ENCODE assay signal across 8 mouse cellular contexts in the genomic region with DNA sequence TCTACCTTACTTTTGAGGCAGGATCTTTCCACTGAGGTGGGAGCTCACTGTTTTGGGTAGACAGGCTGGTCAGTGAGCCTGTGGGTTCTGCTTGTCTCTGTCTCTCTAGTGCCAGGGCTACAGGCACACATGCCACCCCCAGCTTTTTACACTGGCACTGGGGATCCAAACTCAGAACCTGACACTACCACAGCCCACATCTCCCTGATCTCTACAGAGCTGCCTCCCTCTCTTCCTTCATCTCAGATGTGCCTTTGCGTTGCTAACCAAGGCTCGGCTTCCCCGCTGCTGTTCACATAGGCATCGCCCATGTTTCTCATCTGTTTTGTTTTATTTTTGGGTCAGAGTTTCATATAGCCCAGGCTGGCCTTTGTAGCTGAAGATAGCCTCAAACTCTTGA. TPM values are rescaled to one million over a fixed set of nuclear protein-coding genes. Genes with fewer than 3 reads are reported as not detected.
DNase-seq lines count a peak whose midpoint lies in the region; ATAC-seq and TF ChIP-seq lines count a peak whose summit lies in the region.
"Had no signal": no experiment of that assay in that cellular context is flagged by ENCODE, and none has a peak within 500 bp of the region (broad histone marks: within the 10 kb centered on the region; RNA-seq: fewer than 3 reads in every experiment).

No protein-coding gene starts in this region.

- WGBS in hindbrain, postnatal 0 days: 87% methylated on average over 4 of the region's 4 CpGs
- 92% methylated on average over 4 of the region's 4 CpGs for WGBS in hindbrain, embryonic 16.5 days
- 61% methylated on average over 4 of the region's 4 CpGs for WGBS in liver, postnatal 0 days (ENCODE audit: insufficient replicate concordance)
- WGBS in hindbrain, embryonic 14.5 days: 88% methylated on average over 4 of the region's 4 CpGs

- no peak for TF ChIP-seq CTCF in hindbrain, postnatal 0 days (IDR thresholded peaks at IDR 0.05; ENCODE audit: low read depth)
- no peak for TF ChIP-seq CTCF in MEL (IDR thresholded peaks at IDR 0.05 in 2 of 3, conservative IDR thresholded peaks at IDR 0.05 in 1 of 3; ENCODE audit: control insufficient read depth in 1 of 3, insufficient read depth in 1 of 3, low read depth in 2 of 3, low read length in 3 of 3, poor library complexity in 1 of 3, severe bottlenecking in 1 of 3)
- TF ChIP-seq CTCF in liver, postnatal 0 days (IDR thresholded peaks at IDR 0.05; ENCODE audit: low read depth): no peak

- no peak overlapping the region for H3K9ac ChIP-seq in hindbrain, postnatal 0 days (replicated peaks; ENCODE audit: low read length)
- H3K9ac ChIP-seq in hindbrain, embryonic 16.5 days (ENCODE audit: low read depth, low read length): no peak overlapping the region
- H3K9ac ChIP-seq in MEL (ENCODE audit: control insufficient read depth, low read depth, low read length, poor library complexity, severe bottlenecking): peak overlapping the region; percentile 69; the same call in 1 of the 2 replicates
- H3K9ac ChIP-seq in liver, postnatal 0 days (replicated peaks): 0 out of 2 replicates have a peak overlapping the region, but pooled peaks have one; percentile 1
- H3K9ac ChIP-seq in hindbrain, embryonic 14.5 days: no peak overlapping the region

- ATAC-seq in hindbrain, postnatal 0 days: no peak
- no peak for ATAC-seq in hindbrain, embryonic 16.5 days
- ATAC-seq in liver, postnatal 0 days: no peak
- no peak for ATAC-seq in hindbrain, embryonic 14.5 days (ENCODE audit: low FRiP score)
- ATAC-seq: midbrain, embryonic 16.5 days had no signal

- no peaks in the 10 kb centered on the region for H3K4me1 ChIP-seq in hindbrain, postnatal 0 days (ENCODE audit: insufficient read depth, low read length)
- no peaks in the 10 kb centered on the region for H3K4me1 ChIP-seq in hindbrain, embryonic 16.5 days (ENCODE audit: control insufficient read depth, insufficient read depth, low read depth, low read length)
- H3K4me1 ChIP-seq in MEL (ENCODE audit: control insufficient read depth in 1 of 2, insufficient read depth in 2 of 2, low read length in 2 of 2): peaks cover 0 to 19% of the 10 kb centered on the region in 2 experiments; a peak in 2 of 4 replicates
- H3K4me1 ChIP-seq in liver, postnatal 0 days (ENCODE audit: insufficient read depth): peaks cover 7% of the 10 kb centered on the region
- no peaks in the 10 kb centered on the region for H3K4me1 ChIP-seq in hindbrain, embryonic 14.5 days (replicated peaks; ENCODE audit: control insufficient read depth, insufficient read depth, low read length)

- H3K27me3 ChIP-seq in hindbrain, postnatal 0 days (ENCODE audit: insufficient read depth, low read length): no peaks in the 10 kb centered on the region
- no peaks in the 10 kb centered on the region for H3K27me3 ChIP-seq in hindbrain, embryonic 16.5 days (replicated peaks; ENCODE audit: control insufficient read depth, insufficient read depth, low read length)
- no peaks in the 10 kb centered on the region for H3K27me3 ChIP-seq in MEL (ENCODE audit: control insufficient read depth in 1 of 2, insufficient read depth in 2 of 2, low read length in 2 of 2)
- no peaks in the 10 kb centered on the region for H3K27me3 ChIP-seq in liver, postnatal 0 days (ENCODE audit: insufficient read depth, low read length)
- H3K27me3 ChIP-seq in hindbrain, embryonic 14.5 days (ENCODE audit: control insufficient read depth, insufficient read depth, low read length): no peaks in the 10 kb centered on the region

- no peaks in the 10 kb centered on the region for H3K36me3 ChIP-seq in hindbrain, postnatal 0 days (ENCODE audit: insufficient read depth, low read length)
- H3K36me3 ChIP-seq in hindbrain, embryonic 16.5 days (ENCODE audit: control insufficient read depth, insufficient read depth, low read length): no peaks in the 10 kb centered on the region
- H3K36me3 ChIP-seq in MEL (ENCODE audit: control insufficient read depth in 1 of 2, insufficient read depth in 2 of 2, low read length in 2 of 2): no peaks in the 10 kb centered on the region; a peak in 1 of 4 replicates
- H3K36me3 ChIP-seq in liver, postnatal 0 days (replicated peaks; ENCODE audit: insufficient read depth, low read length): no peaks in the 10 kb centered on the region
- no peaks in the 10 kb centered on the region for H3K36me3 ChIP-seq in hindbrain, embryonic 14.5 days (replicated peaks; ENCODE audit: control insufficient read depth, insufficient read depth)

- no peak overlapping the region for H3K4me2 ChIP-seq in hindbrain, postnatal 0 days (ENCODE audit: low read depth, low read length)
- no peak overlapping the region for H3K4me2 ChIP-seq in hindbrain, embryonic 16.5 days (ENCODE audit: low read length)
- H3K4me2 ChIP-seq in liver, postnatal 0 days (ENCODE audit: low read depth, low read length): peak overlapping the region; percentile 11
- no peak overlapping the region for H3K4me2 ChIP-seq in hindbrain, embryonic 14.5 days (replicated peaks)

- no peak for TF ChIP-seq POLR2A in MEL (IDR thresholded peaks at IDR 0.05; ENCODE audit: control insufficient read depth in 1 of 2, insufficient read depth in 1 of 2, low read depth in 1 of 2, low read length in 2 of 2, poor library complexity in 1 of 2)

- no peak overlapping the region for H3K4me3 ChIP-seq in hindbrain, postnatal 0 days (ENCODE audit: low read length)
- no peak overlapping the region for H3K4me3 ChIP-seq in hindbrain, embryonic 16.5 days (ENCODE audit: low read length)
- H3K4me3 ChIP-seq in MEL (ENCODE audit: control insufficient read depth in 1 of 2, insufficient read depth in 1 of 2, low read depth in 2 of 2, low read length in 2 of 2): no peak overlapping the region; a peak in 1 of 4 replicates
- no peak overlapping the region for H3K4me3 ChIP-seq in liver, postnatal 0 days (ENCODE audit: low read depth, low read length)
- no peak overlapping the region for H3K4me3 ChIP-seq in hindbrain, embryonic 14.5 days (replicated peaks; ENCODE audit: low read length)

- no peaks in the 10 kb centered on the region for H3K9me3 ChIP-seq in hindbrain, postnatal 0 days (ENCODE audit: low read length)
- no peaks in the 10 kb centered on the region for H3K9me3 ChIP-seq in hindbrain, embryonic 16.5 days (ENCODE audit: control insufficient read depth, low read length)
- H3K9me3 ChIP-seq in MEL (replicated peaks; ENCODE audit: insufficient read depth, low read length): no peaks in the 10 kb centered on the region
- H3K9me3 ChIP-seq in liver, postnatal 0 days (ENCODE audit: low read length): no peaks in the 10 kb centered on the region
- no peaks in the 10 kb centered on the region for H3K9me3 ChIP-seq in hindbrain, embryonic 14.5 days (ENCODE audit: control insufficient read depth, low read length)

- no peaks in the 10 kb centered on the region for H3K79me2 ChIP-seq in MEL (ENCODE audit: control insufficient read depth, insufficient read depth, low read length, poor library complexity)

- no peak for DNase-seq in hindbrain, postnatal 0 days (ENCODE audit: low spot score)
- peak; percentile 56 for DNase-seq in CD4-positive helper T cell, adult 2 months (ENCODE audit: low read depth, low spot score)
- DNase-seq in MEL (ENCODE audit: low read depth, low spot score): no peak
- no peak for DNase-seq in liver, postnatal 0 days
- DNase-seq in hindbrain, embryonic 14.5 days (ENCODE audit: low spot score): no peak
- DNase-seq in retina, postnatal 1 day: no peak

- H3K27ac ChIP-seq in hindbrain, postnatal 0 days: 0 out of 2 replicates have a peak overlapping the region, but pooled peaks have one; percentile 7
- H3K27ac ChIP-seq in hindbrain, embryonic 16.5 days (ENCODE audit: low read depth, low read length): no peak overlapping the region
- H3K27ac ChIP-seq in MEL (ENCODE audit: control insufficient read depth, low read depth, low read length): peak overlapping the region; percentile 92
- H3K27ac ChIP-seq in liver, postnatal 0 days (ENCODE audit: low read depth): peak overlapping the region; percentile 83
- H3K27ac ChIP-seq in hindbrain, embryonic 14.5 days: no peak overlapping the region

- TF ChIP-seq RAD21 in MEL (IDR thresholded peaks at IDR 0.05; ENCODE audit: low read depth, low read length): no peak

- no peak for TF ChIP-seq EP300 in MEL (IDR thresholded peaks at IDR 0.05; ENCODE audit: low read depth in 1 of 2, low read length in 2 of 2)
- no peak for TF ChIP-seq EP300 in liver, postnatal 0 days (IDR thresholded peaks at IDR 0.05; ENCODE audit: low read depth)

RNA-seq across cellular contexts. Expression of a gene that starts 19.9 kb away (rescaled TPM):
- 37.3 and 59.9 TPM in 2 replicates for total RNA-seq in hindbrain, postnatal 0 days (2014; rRNA removed)
- polyA plus RNA-seq in hindbrain, postnatal 0 days (2015; fragmentation: Nextera tagmentation; extraction: Ambion mirVana): 50.3 and 56.1 TPM in 2 replicates
- 29.7 and 31.5 TPM in 2 replicates for polyA plus RNA-seq in hindbrain, embryonic 16.5 days (2015; fragmentation: Nextera tagmentation; extraction: Ambion mirVana)
- 2.8 and 3.9 TPM in 2 replicates for total RNA-seq in MEL (2012; rRNA removed)
- polyA plus RNA-seq in MEL (2012; ENCODE audit: insufficient read depth in 1 of 2, insufficient read length in 2 of 2, low read depth in 1 of 2, low replicate concordance in 2 of 2, missing spikeins in 1 of 2): 10 to 100 TPM in 1 of 2 experiments, not detected in 1; 13.6 TPM
- 221 and 231 TPM in 2 replicates for polyA plus RNA-seq in liver, postnatal 0 days (2015; fragmentation: Nextera tagmentation; extraction: Ambion mirVana)
- 27.2 and 35.6 TPM in 2 replicates for polyA plus RNA-seq in hindbrain, embryonic 14.5 days (2014; fragmentation: Nextera tagmentation; extraction: Ambion mirVana)

RNA-seq across cellular contexts. Expression of a gene that starts 26.0 kb away (rescaled TPM):
- total RNA-seq in hindbrain, postnatal 0 days (2014; rRNA removed): not detected in 2 replicates
- 0.84 and 1.0 TPM in 2 replicates for polyA plus RNA-seq in hindbrain, postnatal 0 days (2015; fragmentation: Nextera tagmentation; extraction: Ambion mirVana)
- 0.95 and 0.97 TPM in 2 replicates for polyA plus RNA-seq in hindbrain, embryonic 16.5 days (2015; fragmentation: Nextera tagmentation; extraction: Ambion mirVana)
- 7.1 and 15.5 TPM in 2 replicates for total RNA-seq in MEL (2012; rRNA removed)
- polyA plus RNA-seq in MEL (2012; ENCODE audit: insufficient read depth in 1 of 2, insufficient read length in 2 of 2, low read depth in 1 of 2, low replicate concordance in 2 of 2, missing spikeins in 1 of 2): 10 to 100 TPM in 1 of 2 experiments, not detected in 1; 28.1 TPM
- polyA plus RNA-seq in liver, postnatal 0 days (2015; fragmentation: Nextera tagmentation; extraction: Ambion mirVana): 17.4 and 17.6 TPM in 2 replicates
- 1.1 TPM in 1 of 2 replicates, not detected in the other for polyA plus RNA-seq in hindbrain, embryonic 14.5 days (2014; fragmentation: Nextera tagmentation; extraction: Ambion mirVana)
- polyA plus RNA-seq: midbrain, embryonic 16.5 days had no signal

RNA-seq across cellular contexts. Expression of a gene that starts 27.9 kb away (rescaled TPM):
- total RNA-seq in hindbrain, postnatal 0 days (2014; rRNA removed): 1.9 and 3.7 TPM in 2 replicates
- polyA plus RNA-seq in hindbrain, postnatal 0 days (2015; fragmentation: Nextera tagmentation; extraction: Ambion mirVana): 2.1 TPM in 2 replicates
- 2.5 and 2.9 TPM in 2 replicates for polyA plus RNA-seq in hindbrain, embryonic 16.5 days (2015; fragmentation: Nextera tagmentation; extraction: Ambion mirVana)
- 6.2 and 7.0 TPM in 2 replicates for total RNA-seq in MEL (2012; rRNA removed)
- polyA plus RNA-seq in MEL (2012; ENCODE audit: insufficient read depth in 1 of 2, insufficient read length in 2 of 2, low read depth in 1 of 2, low replicate concordance in 2 of 2, missing spikeins in 1 of 2): 10 to 100 TPM in 1 of 2 experiments, not detected in 1; 16.7 TPM
- 1.7 and 2.3 TPM in 2 replicates for polyA plus RNA-seq in liver, postnatal 0 days (2015; fragmentation: Nextera tagmentation; extraction: Ambion mirVana)
- 1.8 and 2.9 TPM in 2 replicates for polyA plus RNA-seq in hindbrain, embryonic 14.5 days (2014; fragmentation: Nextera tagmentation; extraction: Ambion mirVana)

RNA-seq across cellular contexts. Expression of a gene that starts 31.1 kb away (rescaled TPM):
- total RNA-seq in hindbrain, postnatal 0 days (2014; rRNA removed): 45.9 and 47.4 TPM in 2 replicates
- 17.5 and 18.1 TPM in 2 replicates for polyA plus RNA-seq in hindbrain, postnatal 0 days (2015; fragmentation: Nextera tagmentation; extraction: Ambion mirVana)
- 15.8 and 16.8 TPM in 2 replicates for polyA plus RNA-seq in hindbrain, embryonic 16.5 days (2015; fragmentation: Nextera tagmentation; extraction: Ambion mirVana)
- not detected in 2 replicates for total RNA-seq in MEL (2012; rRNA removed)
- not detected for polyA plus RNA-seq in MEL (2012; ENCODE audit: insufficient read depth in 1 of 2, insufficient read length in 2 of 2, low read depth in 1 of 2, low replicate concordance in 2 of 2, missing spikeins in 1 of 2)
- polyA plus RNA-seq in liver, postnatal 0 days (2015; fragmentation: Nextera tagmentation; extraction: Ambion mirVana): 7.4 and 8.3 TPM in 2 replicates
- polyA plus RNA-seq in hindbrain, embryonic 14.5 days (2014; fragmentation: Nextera tagmentation; extraction: Ambion mirVana): 14.5 and 15.0 TPM in 2 replicates

RNA-seq across cellular contexts. Expression of a gene that starts 51.7 kb away (rescaled TPM):
- 840 and 852 TPM in 2 replicates for total RNA-seq in hindbrain, postnatal 0 days (2014; rRNA removed)
- 617 and 682 TPM in 2 replicates for polyA plus RNA-seq in hindbrain, postnatal 0 days (2015; fragmentation: Nextera tagmentation; extraction: Ambion mirVana)
- polyA plus RNA-seq in hindbrain, embryonic 16.5 days (2015; fragmentation: Nextera tagmentation; extraction: Ambion mirVana): 742 and 752 TPM in 2 replicates
- total RNA-seq in MEL (2012; rRNA removed): 1.5 and 1.9 TPM in 2 replicates
- 1 to 10 TPM in 1 of 2 experiments, not detected in 1; 7.1 TPM for polyA plus RNA-seq in MEL (2012; ENCODE audit: insufficient read depth in 1 of 2, insufficient read length in 2 of 2, low read depth in 1 of 2, low replicate concordance in 2 of 2, missing spikeins in 1 of 2)
- 1.2 and 1.6 TPM in 2 replicates for polyA plus RNA-seq in liver, postnatal 0 days (2015; fragmentation: Nextera tagmentation; extraction: Ambion mirVana)
- 690 and 752 TPM in 2 replicates for polyA plus RNA-seq in hindbrain, embryonic 14.5 days (2014; fragmentation: Nextera tagmentation; extraction: Ambion mirVana)

Comparison
In these comparisons a context has a peak if more than half of its experiments do, and no peak if none do; other contexts are left out.
1. H3K27ac ChIP-seq: peak in hindbrain, postnatal 0 days (single experiment), MEL (single experiment) and liver, postnatal 0 days (single experiment); none in hindbrain, embryonic 16.5 days (single experiment) and hindbrain, embryonic 14.5 days (single experiment).
2. H3K9ac ChIP-seq: peak in MEL (single experiment) and liver, postnatal 0 days (single experiment); none in hindbrain, postnatal 0 days (single experiment), hindbrain, embryonic 16.5 days (single experiment) and hindbrain, embryonic 14.5 days (single experiment).